Mouse (Mus musculus) heart, adult 2 months (tissue): ENCODE results near the gene Syn3.

Experiments
- CTCF ChIP-seq: fragments of 200-600 bp; IDR thresholded peaks from 2 replicates; pipeline ENCODE4 v1.8.1; 2022; ENCODE audit warnings: antibody characterized with exemption, mild to moderate bottlenecking, moderate library complexity
- POLR2A ChIP-seq: fragments of 200-500 bp; IDR thresholded peaks from 2 replicates; pipeline ENCODE4 v1.6.1; 2011; ENCODE audit warnings: mild to moderate bottlenecking, low read depth, low read length, control low read depth; ENCODE audit not compliant: insufficient read depth

- TF ChIP-seq CTCF (no peak), POLR2A (no peak)
Measured at GRCm38 (mm10) chr10:86389913-86390312, 108.8 kb downstream of the Syn3 start.
